Mouse (Mus musculus): ENCODE measurements at regions not wholly inside any gene's neighbourhood (a gene's known extent, or its start where the extent isn't known, plus 50 kb on each side); places are given as distances from the start of the nearest gene placed in this dataset.

GRCm38 (mm10) chr14:67541271-67541711, 1532.3 kb upstream of the Gulo start:
- no peaks in the 10 kb centered on the region for H3K9me3 ChIP-seq
- ATAC-seq, result no peak
- 0 out of 2 replicates have a peak, but pooled peaks cover 3% of the 10 kb centered on the region for H3K4me1 ChIP-seq (replicated peaks)
- H3K27me3 ChIP-seq (replicated peaks), result no peaks in the 10 kb centered on the region
- H3K36me3 ChIP-seq, result no peaks in the 10 kb centered on the region
- WGBS, result 67% methylated on average over 4 of the region's 4 CpGs
- no peak overlapping the region for H3K4me3 ChIP-seq (replicated peaks)
- H3K27ac ChIP-seq, result no peak overlapping the region
- no peak overlapping the region for H3K4me2 ChIP-seq (replicated peaks)
- H3K9ac ChIP-seq, result no peak overlapping the region

- Histone ChIP-seq H3K4me1 (replicated peaks) (0 out of 2 replicates have a peak, but pooled peaks cover 3% of the 10 kb centered on the region), H3K4me2 (replicated peaks) (no peak overlapping the region), H3K27ac (no peak overlapping the region), H3K9me3 (no peaks in the 10 kb centered on the region), H3K27me3 (replicated peaks) (no peaks in the 10 kb centered on the region), H3K9ac (no peak overlapping the region), H3K4me3 (replicated peaks) (no peak overlapping the region), H3K36me3 (no peaks in the 10 kb centered on the region)
- ATAC-seq, result no peak
- 73% methylated on average over 9 of the region's 9 CpGs for WGBS
These were observed 1529.7 kb upstream of the Gulo start for GRCm38 (mm10) chr14:67538696-67539095.

- Histone ChIP-seq H3K9me3 (no peaks in the 10 kb centered on the region), H3K4me3 (replicated peaks) (no peak overlapping the region), H3K27me3 (replicated peaks) (no peaks in the 10 kb centered on the region), H3K4me1 (replicated peaks) (0 out of 2 replicates have a peak, but pooled peaks cover 3% of the 10 kb centered on the region), H3K27ac (no peak overlapping the region), H3K36me3 (no peaks in the 10 kb centered on the region), H3K9ac (no peak overlapping the region), H3K4me2 (replicated peaks) (no peak overlapping the region)
- WGBS, result 39% methylated on average over 8 of the region's 8 CpGs
- no peak for ATAC-seq
These were observed 1528.0 kb upstream of the Gulo start for GRCm38 (mm10) chr14:67536787-67537659.

GRCm38 (mm10) chr14:67506729-67507395, 1497.9 kb upstream of the Gulo start:
- Histone ChIP-seq H3K27me3 (replicated peaks) (no peaks in the 10 kb centered on the region), H3K9me3 (no peaks in the 10 kb centered on the region), H3K36me3 (no peaks in the 10 kb centered on the region), H3K4me2 (replicated peaks) (no peak overlapping the region), H3K9ac (no peak overlapping the region), H3K4me3 (replicated peaks) (no peak overlapping the region), H3K4me1 (replicated peaks) (no peaks in the 10 kb centered on the region), H3K27ac (no peak overlapping the region)
- no peak for ATAC-seq
- 74% methylated on average over 12 of the region's 12 CpGs for WGBS

- no peaks in the 10 kb centered on the region for H3K9me3 ChIP-seq
- H3K4me2 ChIP-seq (replicated peaks), result no peak overlapping the region
- WGBS, result 89% methylated on average over 10 of the region's 10 CpGs
- H3K4me1 ChIP-seq (replicated peaks), result no peaks in the 10 kb centered on the region
- ATAC-seq, result no peak
- no peak overlapping the region for H3K4me3 ChIP-seq (replicated peaks)
- no peak overlapping the region for H3K9ac ChIP-seq
- H3K27ac ChIP-seq, result no peak overlapping the region
- no peaks in the 10 kb centered on the region for H3K36me3 ChIP-seq
- no peaks in the 10 kb centered on the region for H3K27me3 ChIP-seq (replicated peaks)
These were observed 1483.1 kb upstream of the Gulo start for GRCm38 (mm10) chr14:67492086-67492485.

GRCm38 (mm10) chr14:67486676-67487075, 1477.7 kb upstream of the Gulo start:
- H3K27ac ChIP-seq, result no peak overlapping the region
- no peaks in the 10 kb centered on the region for H3K9me3 ChIP-seq
- no peaks in the 10 kb centered on the region for H3K36me3 ChIP-seq
- H3K27me3 ChIP-seq (replicated peaks), result no peaks in the 10 kb centered on the region
- no peak for ATAC-seq
- H3K9ac ChIP-seq, result no peak overlapping the region
- no peak overlapping the region for H3K4me2 ChIP-seq (replicated peaks)
- no peaks in the 10 kb centered on the region for H3K4me1 ChIP-seq (replicated peaks)
- WGBS, result 31% methylated on average over 10 of the region's 10 CpGs
- H3K4me3 ChIP-seq (replicated peaks), result no peak overlapping the region

GRCm38 (mm10) chr14:67485449-67485800, 1476.4 kb upstream of the Gulo start:
- no peak for ATAC-seq
- Histone ChIP-seq H3K4me3 (replicated peaks) (no peak overlapping the region), H3K9ac (no peak overlapping the region), H3K27ac (no peak overlapping the region), H3K9me3 (no peaks in the 10 kb centered on the region), H3K36me3 (no peaks in the 10 kb centered on the region), H3K4me1 (replicated peaks) (no peaks in the 10 kb centered on the region), H3K27me3 (replicated peaks) (no peaks in the 10 kb centered on the region), H3K4me2 (replicated peaks) (no peak overlapping the region)
- WGBS, result 89% methylated on average over 4 of the region's 4 CpGs

GRCm38 (mm10) chr14:67484533-67485448, 1475.8 kb upstream of the Gulo start:
- Histone ChIP-seq H3K27ac (no peak overlapping the region), H3K4me2 (replicated peaks) (no peak overlapping the region), H3K4me3 (replicated peaks) (no peak overlapping the region), H3K4me1 (replicated peaks) (no peaks in the 10 kb centered on the region), H3K27me3 (replicated peaks) (no peaks in the 10 kb centered on the region), H3K36me3 (no peaks in the 10 kb centered on the region), H3K9me3 (no peaks in the 10 kb centered on the region), H3K9ac (no peak overlapping the region)
- ATAC-seq, result no peak
- 42% methylated on average over 19 of the region's 19 CpGs for WGBS

Measured in intestine, embryonic 15.5 days (tissue).